Comparison of ENCODE assay signal across 10 mouse cellular contexts in the genomic region with DNA sequence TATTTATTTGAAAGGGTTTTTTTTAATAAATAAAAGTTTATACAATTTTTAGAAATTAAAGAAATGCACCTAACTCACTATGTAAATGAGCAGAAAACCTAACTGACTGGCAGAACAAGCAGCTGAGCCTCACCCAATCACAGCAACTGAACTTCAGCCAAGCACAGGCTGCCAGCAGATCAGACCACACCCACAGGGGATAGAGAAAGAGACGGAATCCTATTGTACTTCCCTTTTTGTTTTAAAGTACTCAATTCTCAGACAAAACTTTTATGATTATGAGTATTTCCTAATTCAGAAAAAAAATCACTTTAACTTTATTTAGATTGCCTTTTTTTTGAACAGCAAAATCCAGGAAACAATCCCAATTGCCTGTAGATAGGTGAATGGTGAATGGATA. TPM values are rescaled to one million over a fixed set of nuclear protein-coding genes. Genes with fewer than 3 reads are reported as not detected.
DNase-seq lines count a peak whose midpoint lies in the region; ATAC-seq lines count a peak whose summit lies in the region.
"Had no signal": no experiment of that assay in that cellular context is flagged by ENCODE, and none has a peak within 500 bp of the region (broad histone marks: within the 10 kb centered on the region; RNA-seq: fewer than 3 reads in every experiment).

No protein-coding gene starts in this region.

- ATAC-seq in kidney, embryonic 16.5 days (ENCODE audit: low FRiP score, low TSS enrichment) = no peak

- no peak overlapping the region for H3K27ac ChIP-seq in kidney, embryonic 16.5 days (ENCODE audit: low read length)
- H3K27ac ChIP-seq: left cerebral cortex, adult 2 months had no signal

- WGBS in kidney, embryonic 16.5 days = 42% methylated on average over 1 of the region's 1 CpGs

- peaks cover 10% of the 10 kb centered on the region for H3K36me3 ChIP-seq in kidney, embryonic 16.5 days (ENCODE audit: insufficient read depth, low read length)

- H3K4me1 ChIP-seq in kidney, embryonic 16.5 days (ENCODE audit: insufficient read depth, low read length) = peaks cover 7% of the 10 kb centered on the region; the same call in 1 of the 2 replicates

- DNase-seq in adrenal gland, adult 2 months = peak; percentile 18
- no peak for DNase-seq in adrenal gland, postnatal 4 days (ENCODE audit: low spot score in 2 of 2)
- peak; percentile 13 to 55 for DNase-seq in kidney, postnatal 25 days
- peak; percentile 47 for DNase-seq in brain, adult 2 months (ENCODE audit: low read depth, low spot score)
- peak; percentile 30 for DNase-seq in lung, postnatal 14 days
- no peak for DNase-seq in frontal cortex, postnatal 14 days (ENCODE audit: low spot score in 2 of 2)
- DNase-seq in cerebellum, postnatal 4 days (ENCODE audit: low spot score in 2 of 2) = no peak

- H3K9me3 ChIP-seq in kidney, embryonic 16.5 days (ENCODE audit: low read length) = no peaks in the 10 kb centered on the region

- H3K4me3 ChIP-seq in kidney, embryonic 16.5 days (ENCODE audit: low read length) = no peak overlapping the region
- H3K4me3 ChIP-seq: left cerebral cortex, adult 2 months; midbrain, embryonic 12.5 days had no signal

- no peaks in the 10 kb centered on the region for H3K27me3 ChIP-seq in kidney, embryonic 16.5 days (ENCODE audit: insufficient read depth, low read length)
- H3K27me3 ChIP-seq: midbrain, embryonic 12.5 days had no signal

- no peak overlapping the region for H3K9ac ChIP-seq in kidney, embryonic 16.5 days (replicated peaks; ENCODE audit: low read length)
- H3K9ac ChIP-seq: midbrain, embryonic 12.5 days had no signal

- no peak overlapping the region for H3K4me2 ChIP-seq in kidney, embryonic 16.5 days (replicated peaks; ENCODE audit: low read depth, low read length)
- H3K4me2 ChIP-seq: midbrain, embryonic 12.5 days had no signal

RNA-seq across cellular contexts. Expression of a gene that starts 29.5 kb away (rescaled TPM):
- total RNA-seq in adrenal gland, adult 2 months (2021) = 10 to 100 TPM; 16.3 to 24.2 TPM
- 9.8 and 11.6 TPM in 2 replicates for polyA plus RNA-seq in adrenal gland, adult 2 months (2012; rRNA removed)
- 10 to 100 TPM; 34.8 to 39.1 TPM for total RNA-seq in adrenal gland, postnatal 4 days (2021)
- 98.6 and 103 TPM in 2 replicates for polyA plus RNA-seq in kidney, embryonic 16.5 days (2015; fragmentation: Nextera tagmentation; extraction: Ambion mirVana)

Comparison
In these comparisons a context has a peak if more than half of its experiments do, and no peak if none do; other contexts are left out.
1. DNase-seq: peak in adrenal gland, adult 2 months (single experiment), kidney, postnatal 25 days (2 of 2), brain, adult 2 months (single experiment) and lung, postnatal 14 days (single experiment); none in adrenal gland, postnatal 4 days (0 of 2), frontal cortex, postnatal 14 days (0 of 2) and cerebellum, postnatal 4 days (0 of 2).